Mouse (Mus musculus) bone marrow macrophage, adult 2 months (primary cell): ENCODE data around the gene Syn3. TPM values are rescaled to one million over a fixed set of nuclear protein-coding genes. Genes with fewer than 3 reads are reported as not detected.

ENCODE experiments used
- H3K27ac ChIP-seq: 2 replicates; pipeline ENCODE4 v1.5.1; 2012; ENCODE audit warnings: low read depth, low read length; ENCODE audit not compliant: insufficient read depth
- H3K4me1 ChIP-seq: 2 replicates; pipeline ENCODE4 v1.6.1; 2012; ENCODE audit warnings: low read length; ENCODE audit not compliant: control insufficient read depth, insufficient read depth
- H3K4me3 ChIP-seq: 2 replicates; pipeline ENCODE4 v1.5.1; 2012; ENCODE audit warnings: mild to moderate bottlenecking, low read length, moderate library complexity; ENCODE audit not compliant: insufficient read depth
- CTCF ChIP-seq: IDR thresholded peaks from 2 replicates; pipeline ENCODE4 v1.5.1; 2012; ENCODE audit warnings: low read depth, mild to moderate bottlenecking, low read length, moderate library complexity
- POLR2A ChIP-seq: IDR thresholded peaks from 2 replicates; pipeline ENCODE4 v1.6.1; 2012; ENCODE audit warnings: mild to moderate bottlenecking, low read depth, low read length, borderline replicate concordance
- polyA plus RNA-seq: library from polyadenylated mRNA; stranded (reverse); fragments of >200 nt; gene quantifications from 2 replicates; pipeline ENCODE4 v1.2.4, GENCODE M21; 2012; ENCODE audit not compliant: missing spikeins, insufficient read depth, insufficient read length

Syn3 gene
- polyA plus RNA-seq, 1 experiment, result not detected

GRCm38 (mm10) chr10:86358307-86358975 is 140.3 kb downstream of the Syn3 start:
- TF ChIP-seq CTCF (no peak), POLR2A (no peak)
- H3K27ac ChIP-seq, result no peak overlapping the region

GRCm38 (mm10) chr10:86356819-86357563 is 141.7 kb downstream of the Syn3 start:
- TF ChIP-seq CTCF, result no peak
- no peak for TF ChIP-seq POLR2A
- H3K4me1 ChIP-seq, result no peaks in the 10 kb centered on the region
- no peak overlapping the region for H3K4me3 ChIP-seq
- H3K27ac ChIP-seq, result no peak overlapping the region

More at GRCm38 (mm10) chr10:86358307-86358975, 140.3 kb downstream of the Syn3 start:
- no peaks in the 10 kb centered on the region for H3K4me1 ChIP-seq
- no peak overlapping the region for H3K4me3 ChIP-seq

DNA sequence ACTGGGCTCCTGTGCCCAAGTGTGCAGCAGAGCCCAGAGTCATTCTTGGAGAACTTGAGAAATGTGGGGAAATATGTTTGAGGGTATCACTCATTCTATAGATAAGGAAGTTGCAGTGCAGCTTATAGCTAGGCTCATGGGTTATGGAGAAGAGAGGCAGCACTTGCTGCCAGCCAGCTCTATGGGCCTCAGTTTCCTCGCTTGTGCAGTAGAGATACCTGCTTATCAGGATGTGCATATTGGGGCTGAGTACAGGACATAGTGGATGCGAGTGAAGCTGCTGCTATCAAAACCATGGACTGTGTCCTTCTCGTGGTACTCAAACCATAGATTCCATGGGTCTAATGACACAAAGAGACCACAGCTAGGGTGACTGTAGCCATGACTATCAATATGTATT is 146.2 kb downstream of the Syn3 start:
- Histone ChIP-seq H3K4me1 (no peaks in the 10 kb centered on the region), H3K27ac (no peak overlapping the region), H3K4me3 (no peak overlapping the region)
- TF ChIP-seq POLR2A (no peak), CTCF (no peak)

DNA sequence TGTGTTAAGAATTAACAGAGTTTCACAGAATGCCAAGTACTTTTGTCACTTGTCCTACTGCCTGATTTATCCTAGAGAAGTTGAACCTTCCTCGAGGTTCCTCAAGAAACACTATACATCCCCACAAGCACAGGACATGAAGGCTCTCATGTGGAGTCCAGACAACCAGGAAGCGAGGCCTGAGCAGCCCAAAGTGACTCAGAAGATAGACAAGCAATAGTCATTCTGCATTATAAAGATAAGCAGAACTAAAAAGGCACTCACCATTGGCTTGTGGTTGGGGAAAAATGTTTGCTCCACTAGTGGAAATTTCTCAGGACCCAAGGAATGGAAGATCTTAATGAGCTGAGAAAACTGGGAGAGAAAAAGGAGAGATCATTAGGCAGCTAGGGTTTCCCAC is 147.4 kb downstream of the Syn3 start:
- no peak overlapping the region for H3K4me3 ChIP-seq
- TF ChIP-seq CTCF, result no peak
- no peak for TF ChIP-seq POLR2A
- H3K27ac ChIP-seq, result no peak overlapping the region
- no peaks in the 10 kb centered on the region for H3K4me1 ChIP-seq

- Histone ChIP-seq H3K4me1 (no peaks in the 10 kb centered on the region), H3K4me3 (no peak overlapping the region), H3K27ac (no peak overlapping the region)
- TF ChIP-seq CTCF (no peak), POLR2A (no peak)
Observed at GRCm38 (mm10) chr10:86346235-86346840, 152.4 kb downstream of the Syn3 start.

DNA sequence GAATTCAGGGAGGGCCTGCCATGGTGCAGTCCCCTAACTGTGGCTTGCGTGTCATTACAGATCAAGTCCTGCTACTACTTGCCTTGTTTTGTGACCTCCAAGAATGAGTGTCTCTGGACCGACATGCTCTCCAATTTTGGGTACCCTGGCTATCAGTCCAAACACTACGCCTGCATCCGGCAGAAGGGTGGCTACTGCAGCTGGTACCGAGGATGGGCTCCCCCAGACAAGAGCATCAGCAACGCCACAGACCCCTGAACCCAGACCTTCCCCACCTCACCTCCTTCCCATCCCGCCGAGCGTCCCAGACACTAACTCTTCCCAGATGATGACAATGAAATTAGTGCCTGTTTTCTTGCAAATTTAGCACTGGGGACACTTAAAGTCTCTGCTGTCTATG is 153.1 kb downstream of the Syn3 start:
- H3K27ac ChIP-seq, result no peak overlapping the region
- no peaks in the 10 kb centered on the region for H3K4me1 ChIP-seq
- H3K4me3 ChIP-seq, result no peak overlapping the region

DNA sequence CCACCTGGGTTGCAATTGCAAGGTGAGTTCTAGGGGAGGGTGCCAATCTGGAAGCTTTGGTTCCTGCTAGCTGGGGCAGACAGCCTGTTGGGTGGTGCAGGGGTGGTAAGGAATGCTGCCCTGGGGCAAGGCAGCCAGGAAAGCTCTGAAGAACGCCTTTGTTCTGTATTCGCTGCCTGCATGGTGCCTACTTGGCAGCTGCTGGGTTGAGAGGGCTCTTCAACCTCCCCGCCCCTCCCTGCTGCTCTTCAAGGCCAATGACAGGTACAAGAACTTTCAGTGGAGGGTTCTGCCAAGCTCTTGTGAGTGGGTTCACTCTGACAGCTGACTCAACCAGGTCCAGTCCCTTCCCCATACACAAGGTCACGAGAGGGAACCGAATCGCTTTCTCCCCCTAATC is 154.0 kb downstream of the Syn3 start:
- TF ChIP-seq POLR2A (no peak), CTCF (no peak)
- no peak overlapping the region for H3K4me3 ChIP-seq
- H3K27ac ChIP-seq, result no peak overlapping the region
- H3K4me1 ChIP-seq, result no peaks in the 10 kb centered on the region

More for the DNA sequence above, 153.1 kb downstream of the Syn3 start:
- TF ChIP-seq CTCF, result no peak
- TF ChIP-seq POLR2A, result no peak

GRCm38 (mm10) chr10:86343931-86344330 is 154.8 kb downstream of the Syn3 start:
- Histone ChIP-seq H3K27ac (no peak overlapping the region), H3K4me3 (no peak overlapping the region), H3K4me1 (no peaks in the 10 kb centered on the region)
- TF ChIP-seq POLR2A (no peak), CTCF (no peak)

DNA sequence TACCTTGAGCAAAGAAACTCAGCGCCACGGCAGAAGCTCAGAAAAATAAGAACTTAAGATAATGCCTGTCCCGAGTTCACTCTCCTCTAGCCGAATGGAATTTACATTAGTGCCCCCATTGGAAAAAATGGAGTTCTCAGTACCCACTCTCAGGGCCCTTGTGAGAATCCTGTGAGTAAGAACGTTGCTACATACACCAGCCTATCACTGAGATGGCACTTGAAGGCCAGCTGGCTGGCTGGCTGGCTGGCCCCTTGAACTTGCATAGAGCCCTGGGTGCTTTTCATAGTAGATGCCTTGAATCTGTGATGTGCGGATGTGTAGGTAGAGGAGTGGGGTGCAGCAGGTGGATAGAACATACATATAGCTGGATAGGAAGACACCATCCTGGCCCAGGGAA is 155.3 kb downstream of the Syn3 start:
- no peak overlapping the region for H3K27ac ChIP-seq
- H3K4me1 ChIP-seq, result no peaks in the 10 kb centered on the region
- no peak for TF ChIP-seq CTCF
- no peak overlapping the region for H3K4me3 ChIP-seq

DNA sequence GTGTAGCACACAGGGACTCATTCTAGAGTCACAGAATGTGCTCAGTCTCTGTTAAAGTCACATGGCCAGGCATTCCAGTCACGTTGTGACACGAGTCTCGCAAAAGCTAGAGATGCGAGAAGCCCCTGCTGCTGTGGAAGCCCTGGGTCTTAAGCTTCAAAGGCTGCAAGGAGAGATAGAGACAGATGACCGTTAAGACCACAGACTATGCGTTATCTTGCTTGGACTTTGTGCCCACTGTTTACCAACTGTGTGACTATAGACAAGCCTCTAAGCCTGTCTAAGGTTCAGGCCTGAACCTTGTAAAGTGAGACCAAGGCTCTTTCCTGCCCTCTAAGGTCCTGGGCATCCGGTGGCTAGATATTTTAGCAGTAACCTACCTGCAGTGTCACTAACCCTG is 156.0 kb downstream of the Syn3 start:
- H3K4me3 ChIP-seq, result no peak overlapping the region
- TF ChIP-seq POLR2A (no peak), CTCF (no peak)
- H3K4me1 ChIP-seq, result no peaks in the 10 kb centered on the region
- H3K27ac ChIP-seq, result no peak overlapping the region
